Mouse (Mus musculus) neural tube, embryonic 12.5 days (tissue): Measurements from ENCODE around the gene Nbea. TPM values are rescaled to one million over a fixed set of nuclear protein-coding genes. Genes with fewer than 3 reads are reported as not detected.

Experiments
- ATAC-seq: fragments of 200-750 bp; cut with Nextera tagmentation; 2 replicates; pipeline ENCODE4 v1.8.0; 2017; ENCODE audit warnings: low read depth, mild to moderate bottlenecking, moderate TSS enrichment, moderate library complexity; ENCODE audit not compliant: low FRiP score
- H3K27ac ChIP-seq: fragments of 300-500 bp; sonication (generic); 2 replicates; pipeline ENCODE4 v1.5.1; 2016
- H3K27me3 ChIP-seq: fragments of 300-500 bp; sonication (generic); replicated peaks from 2 replicates; pipeline ENCODE4 v1.6.1; 2016; ENCODE audit warnings: mild to moderate bottlenecking
- H3K36me3 ChIP-seq: fragments of 300-500 bp; sonication (generic); 2 replicates; pipeline ENCODE4 v1.6.1; 2016; ENCODE audit warnings: mild to moderate bottlenecking
- H3K4me1 ChIP-seq: fragments of 300-500 bp; sonication (generic); 2 replicates; pipeline ENCODE4 v1.6.1; 2016
- H3K4me2 ChIP-seq: fragments of 300-500 bp; sonication (generic); replicated peaks from 2 replicates; pipeline ENCODE4 v1.6.1; 2016; ENCODE audit warnings: mild to moderate bottlenecking
- H3K4me3 ChIP-seq: fragments of 300-500 bp; sonication (generic); 2 replicates; pipeline ENCODE4 v1.5.1; 2016
- H3K9ac ChIP-seq: fragments of 300-500 bp; sonication (generic); 2 replicates; pipeline ENCODE4 v1.6.1; 2016; ENCODE audit warnings: mild to moderate bottlenecking
- H3K9me3 ChIP-seq: fragments of 300-500 bp; sonication (generic); 2 replicates; pipeline ENCODE4 v1.6.1; 2016; ENCODE audit warnings: mild to moderate bottlenecking
- WGBS: fragments of 180-500 bp; shearing (Covaris S2); methylation state at CpG from one replicate; pipeline ENCODE4 v1.1.7; 2016; 5-methylcytosine and 5-hydroxymethylcytosine counted together
- polyA plus RNA-seq: library from polyadenylated mRNA; unstranded; fragments of >200 nt; fragmentation: Nextera tagmentation; extraction: Ambion mirVana; gene quantifications from 2 replicates; pipeline ENCODE4 v1.2.1, GENCODE M21; 2016

Gene Nbea
- polyA plus RNA-seq, 1 experiment from 2014 or later, result 28.5 TPM

DNA sequence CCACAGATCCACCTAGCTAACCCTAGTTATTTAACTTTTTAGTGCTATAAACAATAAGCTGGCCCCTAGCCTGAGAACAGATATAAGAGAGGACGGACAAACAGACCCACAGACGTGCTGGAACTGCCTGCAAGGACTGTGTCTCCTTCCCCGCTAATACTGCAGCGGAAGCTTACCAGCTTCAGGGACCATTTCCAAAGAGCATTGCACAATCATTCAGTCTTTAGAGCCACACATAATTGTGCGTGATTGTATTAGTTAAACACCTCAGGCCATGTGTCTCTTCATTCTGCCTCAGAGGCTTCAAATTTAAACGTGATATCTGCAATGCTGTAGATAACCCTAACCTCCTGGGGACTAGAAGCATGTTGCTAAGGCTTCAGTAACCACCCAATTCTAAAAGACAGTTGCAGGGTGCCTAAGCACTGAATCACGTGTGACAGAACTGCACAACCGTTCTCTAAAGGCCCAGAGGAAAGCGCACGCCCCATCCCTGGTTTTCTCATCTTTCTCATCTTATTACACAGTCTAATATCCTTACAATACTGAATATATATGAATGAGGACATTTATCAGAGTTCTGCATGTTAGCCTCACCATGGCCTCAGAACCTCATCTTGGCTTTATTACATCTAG lies 296.2 kb downstream of the Nbea start:
- no peaks in the 10 kb centered on the region for H3K27me3 ChIP-seq
- H3K4me3 ChIP-seq, result no peak overlapping the region
- H3K4me2 ChIP-seq, result no peak overlapping the region
- H3K9ac ChIP-seq, result no peak overlapping the region
- no peaks in the 10 kb centered on the region for H3K4me1 ChIP-seq
- no peak overlapping the region for H3K27ac ChIP-seq
- WGBS, result 70% methylated on average over 10 of the region's 10 CpGs
- no peaks in the 10 kb centered on the region for H3K36me3 ChIP-seq
- H3K9me3 ChIP-seq, result no peaks in the 10 kb centered on the region
- no peak for ATAC-seq

DNA sequence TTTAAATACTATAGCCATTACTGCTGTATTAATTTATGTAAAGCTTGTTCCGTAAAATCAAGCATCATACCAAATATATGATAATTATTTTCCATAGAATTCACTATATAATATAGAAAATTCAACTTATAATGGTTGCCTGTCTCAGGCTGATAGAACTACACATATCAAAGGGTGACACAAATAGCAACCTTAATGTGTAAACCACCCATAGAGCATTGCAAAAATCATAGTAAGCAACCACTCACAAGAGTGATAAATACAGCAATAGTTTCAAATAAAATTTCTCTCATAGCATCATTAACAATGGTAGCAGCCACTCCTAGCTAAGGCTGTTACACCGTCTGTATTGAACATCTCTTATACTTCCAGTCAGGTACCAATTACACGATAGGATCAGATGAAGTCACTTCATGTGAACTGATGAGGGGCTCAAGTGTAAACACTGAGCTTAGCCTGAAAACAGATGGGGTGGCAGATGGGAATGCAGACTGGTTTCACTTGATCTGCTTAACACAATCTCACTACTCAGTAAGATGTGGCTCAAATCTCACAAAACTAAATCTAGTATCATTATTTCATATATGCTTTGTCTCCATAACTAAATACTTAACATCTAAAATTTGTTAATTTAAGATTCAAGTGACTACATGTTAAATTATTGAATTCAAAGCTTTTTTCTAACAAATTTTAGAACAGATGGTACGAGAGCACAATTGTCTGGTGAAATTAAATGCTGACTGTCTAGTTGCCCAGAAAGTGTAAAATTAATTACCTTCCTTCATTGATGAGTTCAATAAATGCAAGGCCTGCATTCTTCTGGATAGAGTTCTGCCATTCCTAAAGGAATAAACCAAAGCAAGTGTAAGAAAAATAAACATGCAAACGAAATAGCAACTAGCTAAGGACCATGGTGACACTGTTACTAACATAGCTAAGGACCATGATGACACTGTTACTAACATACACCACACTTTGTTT lies 310.3 kb downstream of the Nbea start:
- no peak for ATAC-seq
- Histone ChIP-seq H3K4me1 (no peaks in the 10 kb centered on the region), H3K9me3 (no peaks in the 10 kb centered on the region), H3K36me3 (no peaks in the 10 kb centered on the region), H3K27ac (no peak overlapping the region), H3K4me2 (no peak overlapping the region), H3K4me3 (no peak overlapping the region), H3K27me3 (no peaks in the 10 kb centered on the region), H3K9ac (no peak overlapping the region)
- WGBS, result 69% methylated on average over 5 of the region's 5 CpGs

DNA sequence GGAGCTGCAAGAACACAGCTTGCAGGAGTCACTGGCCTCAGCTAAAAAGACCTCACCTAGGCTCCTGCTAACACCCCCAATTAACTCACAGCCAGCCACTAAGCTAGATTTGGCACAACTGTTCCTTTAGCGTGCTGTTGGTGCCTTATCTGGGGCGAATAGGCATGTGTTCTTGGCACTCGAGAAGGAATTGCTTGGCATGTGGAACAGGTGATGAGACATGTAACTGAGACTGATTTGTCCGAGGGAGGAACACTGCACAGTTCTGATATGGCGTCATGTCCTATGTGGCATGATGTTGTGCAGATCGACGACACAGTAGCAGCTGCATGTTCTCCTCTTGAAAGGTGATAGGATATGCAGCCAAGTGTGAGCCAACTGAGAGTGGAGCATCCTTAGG lies 331.0 kb downstream of the Nbea start:
- H3K4me3 ChIP-seq, result no peak overlapping the region
- H3K27me3 ChIP-seq, result no peaks in the 10 kb centered on the region
- no peak overlapping the region for H3K27ac ChIP-seq
- H3K9me3 ChIP-seq, result no peaks in the 10 kb centered on the region
- WGBS, result 94% methylated on average over 7 of the region's 7 CpGs
- H3K36me3 ChIP-seq, result peaks cover 11% of the 10 kb centered on the region; the same call in 1 of the 2 replicates
- no peak for ATAC-seq
- H3K4me1 ChIP-seq, result no peaks in the 10 kb centered on the region
- no peak overlapping the region for H3K9ac ChIP-seq
- H3K4me2 ChIP-seq, result no peak overlapping the region

DNA sequence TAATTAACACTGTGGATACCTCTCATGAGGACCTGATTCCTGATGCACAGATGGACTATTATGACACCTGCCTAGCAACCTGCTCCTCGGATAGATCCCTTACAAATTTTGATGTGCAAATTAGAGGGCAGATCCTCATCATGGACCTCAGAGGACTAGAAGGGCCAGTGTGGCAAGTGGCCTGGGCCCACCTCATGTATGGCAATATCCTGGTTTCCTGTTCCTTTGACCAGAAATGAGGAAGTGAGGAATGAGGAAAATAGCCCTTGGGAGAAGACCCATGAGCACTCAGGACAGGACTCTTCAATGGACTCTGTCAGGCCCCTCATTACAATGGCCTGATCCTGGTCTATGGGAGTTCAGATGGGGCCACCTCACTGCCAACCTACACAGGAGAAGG lies 336.4 kb downstream of the Nbea start:
- WGBS, result 90% methylated on average over 1 of the region's 1 CpGs
- Histone ChIP-seq H3K9me3 (no peaks in the 10 kb centered on the region), H3K36me3 (peaks cover 5% of the 10 kb centered on the region; the same call in 1 of the 2 replicates), H3K9ac (no peak overlapping the region), H3K4me3 (no peak overlapping the region), H3K4me1 (no peaks in the 10 kb centered on the region), H3K27ac (no peak overlapping the region), H3K4me2 (no peak overlapping the region), H3K27me3 (no peaks in the 10 kb centered on the region)
- ATAC-seq, result no peak

DNA sequence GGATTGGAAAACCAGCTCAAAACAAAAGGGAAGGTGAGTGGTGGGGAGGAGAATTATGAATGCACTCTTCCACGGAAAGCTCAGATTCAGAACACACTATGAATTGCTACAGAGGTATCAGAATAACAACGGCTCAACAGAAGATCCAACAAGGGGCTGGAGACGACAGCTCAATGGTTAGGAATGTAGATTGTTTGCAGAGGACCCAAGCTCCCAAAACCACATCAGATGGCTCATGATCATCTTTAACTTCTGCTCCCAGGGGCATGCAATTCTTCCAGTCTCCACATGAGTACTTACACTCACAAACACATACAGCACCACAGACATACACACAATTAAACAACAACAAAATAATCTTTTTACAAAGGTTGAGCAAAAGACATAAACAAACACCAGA lies 346.3 kb downstream of the Nbea start:
- H3K9me3 ChIP-seq, result no peaks in the 10 kb centered on the region
- no peaks in the 10 kb centered on the region for H3K27me3 ChIP-seq
- H3K36me3 ChIP-seq, result no peaks in the 10 kb centered on the region
- 90% methylated on average over 3 of the region's 3 CpGs for WGBS
- no peak for ATAC-seq
- H3K4me2 ChIP-seq, result no peak overlapping the region
- H3K9ac ChIP-seq, result no peak overlapping the region
- no peak overlapping the region for H3K27ac ChIP-seq
- H3K4me1 ChIP-seq, result no peaks in the 10 kb centered on the region
- no peak overlapping the region for H3K4me3 ChIP-seq

DNA sequence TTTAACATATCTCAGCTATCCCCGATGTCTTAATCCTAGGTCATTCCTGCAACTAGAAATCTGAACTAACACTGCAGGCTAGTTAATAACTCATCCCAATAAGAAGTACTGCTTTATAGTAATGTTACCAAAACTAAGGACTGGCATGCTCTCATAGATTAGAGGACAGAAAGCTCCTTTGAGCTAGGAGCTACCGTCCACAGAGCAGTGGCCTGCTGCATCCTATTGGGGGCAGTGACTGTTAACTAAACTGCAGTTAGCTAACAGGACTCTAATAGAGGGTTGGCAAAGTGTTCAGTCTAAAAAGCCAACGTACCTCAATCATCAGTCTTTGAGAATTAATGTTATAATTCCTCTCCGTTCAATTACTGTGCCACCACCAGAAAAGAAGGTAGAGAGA lies 348.3 kb downstream of the Nbea start:
- ATAC-seq, result no peak
- H3K27me3 ChIP-seq, result no peaks in the 10 kb centered on the region
- no peak overlapping the region for H3K4me3 ChIP-seq
- H3K9me3 ChIP-seq, result no peaks in the 10 kb centered on the region
- peaks cover 1% of the 10 kb centered on the region; the same call in 1 of the 2 replicates for H3K4me1 ChIP-seq
- H3K27ac ChIP-seq, result no peak overlapping the region
- no peak overlapping the region for H3K9ac ChIP-seq
- WGBS, result 73% methylated on average over 4 of the region's 4 CpGs
- H3K36me3 ChIP-seq, result no peaks in the 10 kb centered on the region
- H3K4me2 ChIP-seq, result no peak overlapping the region

DNA sequence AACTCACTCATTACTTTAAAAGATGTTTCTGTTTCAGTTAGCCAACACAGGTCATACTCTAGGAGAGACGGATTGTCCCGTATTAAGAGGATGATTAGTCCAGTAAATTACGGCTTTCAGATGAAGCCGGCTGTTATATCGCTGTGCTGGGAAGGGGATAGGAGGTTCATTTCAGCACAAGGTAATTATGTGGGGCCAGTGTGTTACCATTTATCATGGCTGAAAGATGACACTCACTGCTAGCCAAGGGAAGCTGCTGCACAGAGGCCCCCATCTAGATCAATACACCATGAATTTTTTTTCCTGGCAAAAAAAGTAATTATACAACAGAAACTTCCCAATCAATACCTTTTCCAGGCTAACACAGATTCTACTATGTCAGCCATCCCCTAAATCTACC lies 353.3 kb downstream of the Nbea start:
- no peak overlapping the region for H3K4me3 ChIP-seq
- peak; percentile 63 for ATAC-seq
- H3K9me3 ChIP-seq, result no peaks in the 10 kb centered on the region
- no peak overlapping the region for H3K27ac ChIP-seq
- H3K4me2 ChIP-seq, result no peak overlapping the region
- no peak overlapping the region for H3K9ac ChIP-seq
- peaks cover 4% of the 10 kb centered on the region; the same call in 1 of the 2 replicates for H3K4me1 ChIP-seq
- WGBS, result 49% methylated on average over 5 of the region's 5 CpGs
- no peaks in the 10 kb centered on the region for H3K27me3 ChIP-seq
- H3K36me3 ChIP-seq, result no peaks in the 10 kb centered on the region

DNA sequence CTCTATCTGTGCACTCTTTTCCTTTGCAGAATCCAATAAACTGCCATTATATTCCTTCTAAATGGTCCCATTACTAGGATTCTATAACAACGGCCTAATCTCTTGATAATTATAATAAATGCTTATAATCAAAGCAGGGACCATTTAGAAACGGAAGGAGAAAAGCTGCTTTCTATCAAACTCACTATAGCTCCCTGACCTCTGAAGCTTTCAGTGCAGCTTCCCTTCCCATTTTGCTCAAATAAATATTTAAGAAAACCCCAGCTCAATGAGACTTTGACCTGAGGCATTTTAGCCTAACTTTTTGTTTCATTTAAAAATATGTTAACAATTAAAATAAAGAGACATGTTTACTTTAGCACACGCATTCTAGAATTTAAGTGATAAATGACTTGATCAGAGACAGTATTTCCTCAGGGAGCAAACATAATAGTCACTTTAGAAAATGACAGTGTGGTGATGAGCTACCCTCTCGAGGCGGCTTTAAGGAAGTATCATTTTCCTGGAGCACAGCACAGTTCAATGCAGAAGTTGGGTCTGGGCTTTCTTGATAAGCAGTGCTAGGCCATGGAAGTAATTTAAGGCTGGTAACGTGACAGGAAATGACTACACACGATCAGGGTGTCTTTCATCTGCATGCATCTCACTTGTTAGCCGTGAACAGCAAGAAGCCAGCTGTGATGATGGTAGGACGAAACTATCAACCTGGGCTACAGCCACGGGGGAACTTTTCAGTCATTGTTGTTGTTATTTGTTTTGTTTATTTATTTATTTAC lies 354.8 kb downstream of the Nbea start:
- H3K27ac ChIP-seq, result no peak overlapping the region
- H3K9me3 ChIP-seq, result no peaks in the 10 kb centered on the region
- WGBS, result 61% methylated on average over 10 of the region's 10 CpGs
- no peak for ATAC-seq
- no peaks in the 10 kb centered on the region for H3K27me3 ChIP-seq
- no peak overlapping the region for H3K9ac ChIP-seq
- no peaks in the 10 kb centered on the region for H3K36me3 ChIP-seq
- no peak overlapping the region for H3K4me2 ChIP-seq
- H3K4me1 ChIP-seq, result peaks cover 4% of the 10 kb centered on the region; the same call in 1 of the 2 replicates
- H3K4me3 ChIP-seq, result no peak overlapping the region

DNA sequence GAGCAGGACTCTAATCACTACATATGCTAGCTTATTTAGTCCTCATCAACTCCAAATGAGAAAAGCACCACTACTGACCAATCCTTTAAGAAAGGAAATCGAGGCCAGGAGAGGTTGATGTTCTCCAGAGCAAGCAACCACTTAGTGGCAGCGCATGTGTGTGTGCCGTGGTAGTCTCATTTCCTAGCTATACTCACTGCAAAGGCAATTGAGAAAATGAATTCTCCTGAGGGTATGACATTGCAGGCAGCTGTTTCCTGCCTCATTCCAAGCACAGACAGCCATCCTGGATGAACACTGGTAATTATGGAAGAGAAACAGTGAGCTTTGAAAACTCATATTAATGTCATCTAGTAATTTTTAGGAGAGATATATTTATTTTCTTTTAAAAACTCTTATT lies 358.6 kb downstream of the Nbea start:
- no peak overlapping the region for H3K4me2 ChIP-seq
- no peaks in the 10 kb centered on the region for H3K27me3 ChIP-seq
- H3K4me1 ChIP-seq, result no peaks in the 10 kb centered on the region
- H3K9ac ChIP-seq, result no peak overlapping the region
- no peak for ATAC-seq
- 63% methylated on average over 3 of the region's 3 CpGs for WGBS
- no peak overlapping the region for H3K4me3 ChIP-seq
- H3K36me3 ChIP-seq, result no peaks in the 10 kb centered on the region
- no peaks in the 10 kb centered on the region for H3K9me3 ChIP-seq
- no peak overlapping the region for H3K27ac ChIP-seq

DNA sequence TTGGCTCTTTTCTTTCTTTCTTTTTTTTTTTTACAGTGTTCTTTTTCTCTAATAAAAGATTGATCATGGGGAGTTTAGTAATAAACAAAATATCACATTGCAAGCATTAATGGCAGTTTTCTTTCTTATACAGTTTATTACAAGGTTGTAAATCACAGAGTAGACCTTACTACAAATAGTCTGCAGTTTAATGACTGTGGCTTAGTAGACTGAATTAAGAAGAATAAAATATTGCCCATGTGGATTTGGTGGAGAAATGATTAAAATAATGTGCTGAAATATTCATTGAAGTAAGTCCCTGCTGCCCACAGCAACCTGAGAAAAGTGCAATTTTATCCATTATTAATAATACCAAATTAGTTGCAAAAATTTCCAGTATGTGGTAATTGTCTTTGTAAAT lies 363.9 kb downstream of the Nbea start:
- Histone ChIP-seq H3K36me3 (peaks cover 3% of the 10 kb centered on the region; the same call in 1 of the 2 replicates), H3K9ac (no peak overlapping the region), H3K4me2 (no peak overlapping the region), H3K9me3 (no peaks in the 10 kb centered on the region), H3K4me1 (no peaks in the 10 kb centered on the region), H3K27ac (no peak overlapping the region), H3K4me3 (no peak overlapping the region), H3K27me3 (no peaks in the 10 kb centered on the region)
- no peak for ATAC-seq

DNA sequence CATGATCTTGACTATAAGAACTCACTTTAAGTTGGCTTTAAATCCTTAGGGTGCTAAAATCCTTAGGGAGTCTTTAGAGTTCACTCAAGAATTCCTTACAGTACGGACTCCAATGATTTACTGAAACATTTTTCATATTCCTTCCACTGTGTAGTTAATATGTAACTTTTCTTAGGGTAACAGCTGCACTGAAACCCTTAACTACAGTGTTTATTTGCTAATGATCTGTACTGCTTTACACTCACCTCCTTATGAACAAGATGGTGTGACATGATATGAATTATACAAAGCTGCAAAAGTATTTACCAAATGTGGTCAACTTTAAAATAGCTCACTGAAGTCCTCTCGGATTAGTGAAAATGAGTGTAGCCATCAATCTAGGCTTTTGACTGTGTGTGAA lies 365.4 kb downstream of the Nbea start:
- no peaks in the 10 kb centered on the region for H3K4me1 ChIP-seq
- H3K4me2 ChIP-seq, result no peak overlapping the region
- ATAC-seq, result no peak
- 86% methylated on average over 2 of the region's 2 CpGs for WGBS
- H3K9ac ChIP-seq, result no peak overlapping the region
- no peaks in the 10 kb centered on the region for H3K27me3 ChIP-seq
- no peak overlapping the region for H3K4me3 ChIP-seq
- no peak overlapping the region for H3K27ac ChIP-seq
- H3K9me3 ChIP-seq, result no peaks in the 10 kb centered on the region
- H3K36me3 ChIP-seq, result peaks cover 3% of the 10 kb centered on the region; the same call in 1 of the 2 replicates
